Mouse (Mus musculus) forebrain, embryonic 16.5 days (tissue): ENCODE results near the gene Ate1. TPM values are rescaled to one million over a fixed set of nuclear protein-coding genes. Genes with fewer than 3 reads are reported as not detected.
"Not testable (repeated sequence)": the region's sequence is repeated elsewhere in the genome, so short reads cannot be mapped to it uniquely, and the experiment has no call there.

ENCODE experiments used
- ATAC-seq: fragments of 200-750 bp; cut with Nextera tagmentation; 2 replicates; pipeline ENCODE4 v1.8.0; 2017; ENCODE audit warnings: mild to moderate bottlenecking, moderate library complexity
- H3K27ac ChIP-seq: fragments of 300-500 bp; sonication (generic); 2 replicates; pipeline ENCODE4 v1.5.1; 2014; ENCODE audit warnings: low read length, control low read depth
- H3K27me3 ChIP-seq: fragments of 300-500 bp; sonication (generic); replicated peaks from 2 replicates; pipeline ENCODE4 v1.6.1; 2014; ENCODE audit warnings: low read length; ENCODE audit not compliant: control insufficient read depth, insufficient read depth
- H3K36me3 ChIP-seq: fragments of 300-500 bp; sonication (generic); 2 replicates; pipeline ENCODE4 v1.6.1; 2014; ENCODE audit not compliant: control insufficient read depth, insufficient read depth
- H3K4me1 ChIP-seq: fragments of 300-500 bp; sonication (generic); replicated peaks from 2 replicates; pipeline ENCODE4 v1.6.1; 2014; ENCODE audit warnings: low read length; ENCODE audit not compliant: control insufficient read depth, insufficient read depth
- H3K4me2 ChIP-seq: fragments of 300-500 bp; sonication (generic); 2 replicates; pipeline ENCODE4 v1.6.1; 2014; ENCODE audit warnings: mild to moderate bottlenecking, low read length, control low read depth
- H3K4me3 ChIP-seq: fragments of 300-500 bp; sonication (generic); replicated peaks from 2 replicates; pipeline ENCODE4 v1.5.1; 2014; ENCODE audit warnings: mild to moderate bottlenecking, low read length, control low read depth
- H3K9ac ChIP-seq: fragments of 300-500 bp; sonication (generic); replicated peaks from 2 replicates; pipeline ENCODE4 v1.6.1; 2014; ENCODE audit warnings: low read depth, low read length, control low read depth
- H3K9me3 ChIP-seq: fragments of 300-500 bp; sonication (generic); 2 replicates; pipeline ENCODE4 v1.6.1; 2016; ENCODE audit warnings: low read length; ENCODE audit not compliant: control insufficient read depth
- WGBS: fragments of 180-500 bp; shearing (Covaris S2); extraction: QIAGEN DNeasy Blood & Tissue Kit; methylation state at CpG from one replicate; pipeline ENCODE4 v1.1.7; 2014; 5-methylcytosine and 5-hydroxymethylcytosine counted together
- polyA plus RNA-seq: library from polyadenylated mRNA; unstranded; fragments of >200 nt; fragmentation: Nextera tagmentation; extraction: Ambion mirVana; gene quantifications from 2 replicates; pipeline ENCODE4 v1.2.1, GENCODE M21; 2015

Gene Ate1
- polyA plus RNA-seq, 1 experiment from 2014 or later = 95.4 TPM

- peaks cover 3% of the 10 kb centered on the region; the same call in 1 of the 2 replicates for H3K4me1 ChIP-seq
- 41% methylated on average over 24 of the region's 25 CpGs for WGBS
- H3K9ac ChIP-seq = no peak overlapping the region
- H3K27ac ChIP-seq = no peak overlapping the region
- ATAC-seq = peak; percentile 83
- no peak overlapping the region for H3K4me3 ChIP-seq
- no peak overlapping the region for H3K4me2 ChIP-seq
- peaks cover 9% of the 10 kb centered on the region; the same call in 1 of the 2 replicates for H3K36me3 ChIP-seq
- H3K9me3 ChIP-seq = no peaks in the 10 kb centered on the region
- no peaks in the 10 kb centered on the region for H3K27me3 ChIP-seq
These were observed 13.4 kb upstream of the Ate1 start for GRCm38 (mm10) chr7:130533316-130534260.

DNA sequence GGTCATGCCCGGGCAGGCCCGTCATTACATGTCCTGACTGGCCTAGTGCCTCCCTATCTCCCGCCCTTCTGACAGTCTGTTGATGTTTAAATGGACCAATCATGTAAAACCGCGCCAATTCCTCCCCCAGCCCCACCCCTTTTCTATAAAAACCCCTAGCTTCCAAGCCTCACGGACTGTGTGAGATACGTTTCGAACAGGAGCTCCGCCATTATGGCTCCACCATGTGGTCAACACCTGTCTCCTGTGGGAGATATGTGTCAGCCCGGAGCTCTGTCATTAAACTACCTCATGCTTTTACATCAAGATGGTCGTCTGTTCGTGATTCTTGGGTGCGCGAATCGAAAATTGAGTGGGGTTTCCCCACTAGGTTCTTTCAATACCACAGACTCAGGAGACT lies 11.0 kb upstream of the Ate1 start:
- WGBS = 92% methylated on average over 14 of the region's 15 CpGs
- ATAC-seq, H3K27me3 ChIP-seq, H3K4me3 ChIP-seq, H3K9me3 ChIP-seq, H3K36me3 ChIP-seq, H3K4me2 ChIP-seq, H3K27ac ChIP-seq, H3K4me1 ChIP-seq, H3K9ac ChIP-seq: not testable (repeated sequence)

DNA sequence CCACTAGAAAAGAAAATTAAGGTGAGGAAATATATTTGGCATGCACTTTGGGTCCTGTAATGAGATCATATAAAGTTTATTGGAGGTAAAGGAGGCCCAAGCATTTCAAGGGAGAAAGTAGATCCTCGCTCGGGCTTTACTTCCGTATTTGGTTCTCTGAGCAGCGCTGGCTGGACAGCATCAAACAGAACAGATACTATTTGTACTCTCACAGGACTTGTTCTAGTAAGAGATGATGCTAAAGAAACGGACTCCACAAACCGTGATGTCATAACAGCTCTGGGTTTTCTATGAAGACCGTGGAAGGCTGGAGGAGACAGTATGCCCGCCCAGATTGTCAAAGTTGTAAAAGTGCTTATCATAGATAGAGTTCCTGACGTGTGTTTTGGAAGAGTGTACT lies 7.1 kb upstream of the Ate1 start:
- no peak overlapping the region for H3K9ac ChIP-seq
- H3K4me1 ChIP-seq = no peaks in the 10 kb centered on the region
- ATAC-seq = no peak
- no peaks in the 10 kb centered on the region for H3K9me3 ChIP-seq
- WGBS = 76% methylated on average over 9 of the region's 9 CpGs
- no peak overlapping the region for H3K4me3 ChIP-seq
- H3K4me2 ChIP-seq = no peak overlapping the region
- no peaks in the 10 kb centered on the region for H3K27me3 ChIP-seq
- no peaks in the 10 kb centered on the region for H3K36me3 ChIP-seq
- H3K27ac ChIP-seq = no peak overlapping the region

DNA sequence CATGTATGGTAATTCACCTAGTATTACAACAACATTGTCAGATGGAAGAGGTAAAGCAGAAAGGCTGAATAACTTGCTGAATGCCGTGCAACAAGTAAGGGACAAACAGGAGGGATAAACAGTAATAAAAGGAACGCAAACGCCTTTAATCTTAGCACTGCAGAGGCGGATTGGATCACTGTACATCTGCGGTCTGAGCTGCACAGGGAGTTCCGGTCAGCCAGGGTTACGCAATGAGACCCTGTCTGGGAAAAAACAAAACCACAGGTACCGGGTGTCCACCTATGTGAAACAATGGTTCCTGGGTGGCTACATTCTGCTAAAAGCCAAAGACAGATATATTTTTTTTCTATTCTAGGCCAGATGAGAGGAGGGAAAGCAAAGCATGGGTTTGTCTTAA lies 3.3 kb upstream of the Ate1 start:
- 93% methylated on average over 8 of the region's 8 CpGs for WGBS
- H3K4me1 ChIP-seq = peaks cover 7% of the 10 kb centered on the region
- no peak overlapping the region for H3K4me3 ChIP-seq
- no peak overlapping the region for H3K4me2 ChIP-seq
- no peak overlapping the region for H3K27ac ChIP-seq
- no peaks in the 10 kb centered on the region for H3K9me3 ChIP-seq
- H3K27me3 ChIP-seq = no peaks in the 10 kb centered on the region
- H3K36me3 ChIP-seq = no peaks in the 10 kb centered on the region
- H3K9ac ChIP-seq = no peak overlapping the region
- ATAC-seq = no peak

GRCm38 (mm10) chr7:130520812-130521422 lies 748 bp upstream of the Ate1 start:
- 95% methylated on average over 14 of the region's 14 CpGs for WGBS
- Histone ChIP-seq H3K4me1 (peaks cover 21% of the 10 kb centered on the region), H3K4me3 (no peak overlapping the region), H3K36me3 (no peaks in the 10 kb centered on the region), H3K9ac (no peak overlapping the region), H3K27me3 (no peaks in the 10 kb centered on the region), H3K9me3 (no peaks in the 10 kb centered on the region), H3K4me2 (no peak overlapping the region), H3K27ac (no peak overlapping the region)
- no peak for ATAC-seq

DNA sequence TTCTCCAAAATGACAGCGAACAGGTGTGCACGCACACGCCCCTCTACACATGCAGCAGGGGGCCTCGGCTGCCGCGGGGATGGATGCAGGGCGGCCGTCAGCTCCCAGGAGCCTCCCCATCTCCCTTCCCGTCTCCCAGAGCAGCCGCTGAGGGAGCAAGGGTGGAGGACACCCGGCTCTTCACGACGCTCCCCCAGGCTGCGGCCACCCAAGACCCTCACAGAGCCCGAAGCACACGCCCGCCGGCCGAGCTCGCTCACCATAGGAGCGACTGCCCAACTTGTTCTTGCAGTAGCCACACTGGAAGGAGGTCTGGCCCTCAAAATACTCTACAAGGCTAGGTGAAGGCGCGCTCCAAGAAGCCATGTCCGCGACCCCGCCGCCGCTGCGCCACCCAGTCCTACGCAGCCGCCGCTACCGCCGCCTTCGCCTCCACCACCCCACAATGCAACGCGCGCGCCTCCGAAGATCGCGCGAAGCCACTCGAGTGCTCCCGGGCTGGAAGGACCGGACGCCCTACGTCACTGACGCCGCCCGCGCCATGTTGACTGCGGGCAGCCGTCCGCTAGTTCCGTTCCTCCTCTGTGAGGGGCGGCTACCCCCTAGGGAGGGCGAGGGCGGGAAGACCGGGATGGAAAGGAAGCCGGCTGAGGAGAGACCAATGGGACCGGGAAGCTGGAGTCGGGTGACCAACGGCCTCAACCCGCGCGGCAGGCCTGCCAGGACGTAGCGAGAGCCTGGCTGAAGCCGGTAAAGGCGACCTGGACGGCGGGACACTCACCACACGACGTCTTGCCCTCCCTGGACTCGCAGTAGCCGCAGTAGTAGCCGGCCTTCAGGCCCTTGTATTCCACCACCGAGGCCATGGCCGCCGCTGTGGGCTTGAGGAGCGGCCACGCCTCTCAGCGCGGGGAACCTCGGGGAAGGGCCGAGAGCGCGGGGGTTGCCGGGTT lies 797 bp downstream of the Ate1 start:
- Histone ChIP-seq H3K27ac (peak overlapping the region; percentile 96), H3K9me3 (no peaks in the 10 kb centered on the region), H3K4me1 (peaks cover 21% of the 10 kb centered on the region), H3K9ac (peak overlapping the region; percentile 98), H3K4me2 (peak overlapping the region; percentile 74), H3K4me3 (peak overlapping the region; percentile 95), H3K36me3 (peaks cover 1% of the 10 kb centered on the region; the same call in 1 of the 2 replicates), H3K27me3 (no peaks in the 10 kb centered on the region)
- ATAC-seq = peak; percentile 99
- under 1% methylated on average over 90 of the region's 90 CpGs for WGBS

DNA sequence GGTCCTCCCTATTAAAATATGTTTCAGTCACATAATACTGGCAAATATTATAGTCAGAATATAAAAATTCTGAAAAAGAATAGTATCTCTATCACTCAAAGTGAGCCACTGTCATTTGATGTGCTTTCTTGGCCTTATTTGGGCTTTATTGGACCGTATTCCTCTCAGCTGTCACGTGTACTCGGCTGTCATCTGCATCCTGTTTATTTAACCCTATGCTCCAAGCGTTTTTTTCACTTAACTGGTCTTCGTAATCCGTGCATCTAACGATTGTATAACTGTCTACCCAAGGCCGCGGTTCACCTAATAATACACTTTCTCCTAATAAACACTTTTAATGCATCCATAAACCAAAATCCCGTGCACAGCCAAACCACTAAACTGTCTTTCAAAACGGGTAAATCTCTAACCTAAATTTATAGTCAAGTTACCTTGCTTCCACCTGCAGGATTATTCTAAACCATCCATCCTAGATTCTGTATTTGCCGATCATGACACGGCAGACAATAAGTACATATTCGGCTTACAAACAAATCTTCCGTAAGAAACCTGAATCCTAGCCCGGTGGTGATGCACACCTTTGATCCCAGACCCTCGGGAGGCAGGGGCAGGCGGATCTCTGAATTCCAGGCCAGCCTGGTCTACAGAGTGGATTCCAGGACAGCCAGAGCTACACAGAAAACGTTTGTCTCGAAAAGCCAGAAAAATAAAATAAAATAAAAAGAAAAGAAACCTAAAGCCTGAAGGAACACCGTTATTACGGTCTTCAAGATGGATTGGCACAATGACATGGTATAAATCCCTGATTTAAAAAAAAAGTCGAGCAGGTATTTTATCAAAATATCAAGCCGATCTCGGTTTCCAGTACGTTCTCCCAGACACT lies 1.7 kb downstream of the Ate1 start:
- no peaks in the 10 kb centered on the region for H3K27me3 ChIP-seq
- H3K4me3 ChIP-seq = peak overlapping the region; percentile 95
- peaks cover 21% of the 10 kb centered on the region for H3K4me1 ChIP-seq
- H3K9me3 ChIP-seq = no peaks in the 10 kb centered on the region
- peaks cover 3% of the 10 kb centered on the region; the same call in 1 of the 2 replicates for H3K36me3 ChIP-seq
- ATAC-seq = no peak
- peak overlapping the region; percentile 98 for H3K9ac ChIP-seq
- H3K27ac ChIP-seq = peak overlapping the region; percentile 96
- 41% methylated on average over 26 of the region's 26 CpGs for WGBS
- H3K4me2 ChIP-seq = peak overlapping the region; percentile 69

DNA sequence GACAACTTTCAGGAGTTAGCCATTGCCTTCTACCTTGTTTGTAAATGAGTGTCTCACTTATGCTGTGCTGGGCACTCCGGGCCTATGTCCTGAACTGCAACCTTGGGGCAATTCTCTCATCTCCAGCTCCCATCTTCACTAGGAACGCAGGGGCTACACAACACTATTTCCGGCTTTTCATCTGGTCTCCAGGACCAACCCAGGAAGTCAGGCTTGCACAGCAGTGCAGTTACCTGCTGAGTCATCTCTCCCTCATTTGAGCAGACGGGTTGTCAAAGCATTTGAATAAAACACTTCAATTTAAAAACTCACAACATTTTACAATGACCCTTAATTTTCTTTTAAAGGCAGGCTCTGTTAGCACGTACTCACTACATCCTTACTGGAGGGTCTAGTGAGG lies 9.9 kb downstream of the Ate1 start:
- Histone ChIP-seq H3K4me3 (no peak overlapping the region), H3K9ac (no peak overlapping the region), H3K27ac (no peak overlapping the region), H3K36me3 (peaks cover 32% of the 10 kb centered on the region), H3K27me3 (no peaks in the 10 kb centered on the region), H3K4me1 (no peaks in the 10 kb centered on the region), H3K9me3 (no peaks in the 10 kb centered on the region), H3K4me2 (no peak overlapping the region)
- WGBS = 89% methylated on average over 5 of the region's 5 CpGs
- no peak for ATAC-seq
